Comparison of ENCODE assay signal across 12 mouse cellular contexts in the genomic region with DNA sequence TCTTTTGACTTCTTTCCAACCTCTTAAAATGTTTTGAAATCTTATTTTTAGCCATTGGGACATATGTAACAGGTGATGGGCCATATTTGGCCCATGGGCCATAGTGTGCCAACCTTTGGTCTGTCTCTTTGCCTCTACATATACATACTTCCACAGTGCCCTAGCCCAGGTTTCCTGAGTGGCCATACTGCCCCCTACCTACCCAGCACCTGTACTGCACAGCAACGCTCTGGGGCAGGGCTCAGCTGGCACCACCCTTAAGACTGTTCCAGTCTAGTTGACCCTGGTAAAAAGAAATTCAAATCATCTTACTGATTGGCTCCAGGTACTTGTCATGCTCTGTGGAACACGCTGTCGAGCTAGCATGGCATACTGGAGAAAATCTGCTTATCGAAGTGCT. TPM values are rescaled to one million over a fixed set of nuclear protein-coding genes. Genes with fewer than 3 reads are reported as not detected.
A peak's percentile ranks its signal among the peaks of the same experiment; 100 is the strongest.
DNase-seq lines count a peak whose midpoint lies in the region; TF ChIP-seq lines count a peak whose summit lies in the region.
"Had no signal": no experiment of that assay in that cellular context is flagged by ENCODE, and none has a peak within 500 bp of the region (broad histone marks: within the 10 kb centered on the region; RNA-seq: fewer than 3 reads in every experiment).

No protein-coding gene starts in this region.

- H3K27me3 ChIP-seq in E14TG2a.4 (ENCODE audit: insufficient read depth, low read length): no peaks in the 10 kb centered on the region
- H3K27me3 ChIP-seq in embryonic facial prominence, embryonic 10.5 days (replicated peaks; ENCODE audit: low read depth, poor library complexity, severe bottlenecking): peaks cover 91% of the 10 kb centered on the region

- peak; percentile 51 for TF ChIP-seq CTCF in E14TG2a.4 (conservative IDR thresholded peaks at IDR 0.05; ENCODE audit: low read length)

- DNase-seq in embryo, embryonic 10 days (ENCODE audit: low spot score): peak; percentile 8
- no peak for DNase-seq in embryo, embryonic 9.5 days (ENCODE audit: extremely low spot score)
- DNase-seq in left cerebral cortex, postnatal 4 days: peak; percentile 14
- no peak for DNase-seq in left cerebral cortex, postnatal 14 days (ENCODE audit: low spot score in 2 of 2)
- DNase-seq in embryonic facial prominence, embryonic 10.5 days (ENCODE audit: low spot score): peak; percentile 11
- no peak for DNase-seq in layer of hippocampus, adult 9-10 months (ENCODE audit: low spot score)
- no peak for DNase-seq in frontal cortex, postnatal 25 days (ENCODE audit: low spot score in 2 of 2)
- DNase-seq: adrenal gland, adult 8-10 months had no signal

- no peak overlapping the region for H3K4me3 ChIP-seq in E14TG2a.4 (replicated peaks; ENCODE audit: low read length)
- H3K4me3 ChIP-seq in embryonic facial prominence, embryonic 10.5 days: no peak overlapping the region
- H3K4me3 ChIP-seq: embryonic facial prominence, embryonic 13.5 days; hindbrain, embryonic 15.5 days; midbrain, embryonic 12.5 days had no signal

- WGBS in embryonic facial prominence, embryonic 10.5 days: 53% methylated on average over 4 of the region's 4 CpGs

- H3K27ac ChIP-seq in embryonic facial prominence, embryonic 10.5 days (replicated peaks): no peak overlapping the region
- H3K27ac ChIP-seq: embryonic facial prominence, embryonic 13.5 days; hindbrain, embryonic 15.5 days; midbrain, embryonic 12.5 days had no signal

- intact Hi-C loops in left cerebral cortex, postnatal 4 days (cut with DNase I): no loop called here
- intact Hi-C loops in left cerebral cortex, postnatal 14 days (cut with DNase I): no loop called here

- peaks cover 8% of the 10 kb centered on the region; the same call in 1 of the 2 replicates for H3K4me1 ChIP-seq in E14TG2a.4 (replicated peaks; ENCODE audit: low read depth, low read length)
- peaks cover 3% of the 10 kb centered on the region; the same call in 1 of the 2 replicates for H3K4me1 ChIP-seq in embryonic facial prominence, embryonic 10.5 days
- H3K4me1 ChIP-seq: embryonic facial prominence, embryonic 13.5 days; hindbrain, embryonic 15.5 days; midbrain, embryonic 12.5 days had no signal

- no peaks in the 10 kb centered on the region for H3K36me3 ChIP-seq in E14TG2a.4 (ENCODE audit: insufficient read depth, low read length)
- H3K36me3 ChIP-seq in embryonic facial prominence, embryonic 10.5 days (replicated peaks): no peaks in the 10 kb centered on the region
- H3K36me3 ChIP-seq: embryonic facial prominence, embryonic 13.5 days; hindbrain, embryonic 15.5 days; midbrain, embryonic 12.5 days had no signal

- H3K9me3 ChIP-seq in E14TG2a.4 (ENCODE audit: low read length): no peaks in the 10 kb centered on the region
- H3K9me3 ChIP-seq in embryonic facial prominence, embryonic 10.5 days: no peaks in the 10 kb centered on the region
- H3K9me3 ChIP-seq: embryonic facial prominence, embryonic 13.5 days; hindbrain, embryonic 15.5 days; midbrain, embryonic 12.5 days had no signal

RNA-seq across cellular contexts. Expression of a gene that starts 53.5 kb away (rescaled TPM):
- total RNA-seq in left cerebral cortex, postnatal 4 days (2021): 10 to 100 TPM; 64.9 to 68.6 TPM
- 10 to 100 TPM; 68.8 to 77.2 TPM for total RNA-seq in left cerebral cortex, postnatal 14 days (2021)
- 89.6 TPM in 2 replicates for polyA plus RNA-seq in embryonic facial prominence, embryonic 10.5 days (2016; fragmentation: Nextera tagmentation; extraction: Ambion mirVana)

Comparison
In these comparisons a context has a peak if more than half of its experiments do, and no peak if none do; other contexts are left out.
1. DNase-seq: peak in embryo, embryonic 10 days (single experiment), left cerebral cortex, postnatal 4 days (single experiment) and embryonic facial prominence, embryonic 10.5 days (single experiment); none in embryo, embryonic 9.5 days (single experiment), left cerebral cortex, postnatal 14 days (0 of 2), layer of hippocampus, adult 9-10 months (single experiment) and frontal cortex, postnatal 25 days (0 of 2).